Mouse (Mus musculus): ENCODE data around the gene Sirt7.
A peak's percentile ranks its signal among the peaks of the same experiment; 100 is the strongest.

Gene Sirt7

GRCm38 (mm10) chr11:120582268-120582981 lies 42.6 kb downstream of the Sirt7 start:
- DNase-seq (ENCODE audit: low spot score in 2 of 2) = no peak

DNA sequence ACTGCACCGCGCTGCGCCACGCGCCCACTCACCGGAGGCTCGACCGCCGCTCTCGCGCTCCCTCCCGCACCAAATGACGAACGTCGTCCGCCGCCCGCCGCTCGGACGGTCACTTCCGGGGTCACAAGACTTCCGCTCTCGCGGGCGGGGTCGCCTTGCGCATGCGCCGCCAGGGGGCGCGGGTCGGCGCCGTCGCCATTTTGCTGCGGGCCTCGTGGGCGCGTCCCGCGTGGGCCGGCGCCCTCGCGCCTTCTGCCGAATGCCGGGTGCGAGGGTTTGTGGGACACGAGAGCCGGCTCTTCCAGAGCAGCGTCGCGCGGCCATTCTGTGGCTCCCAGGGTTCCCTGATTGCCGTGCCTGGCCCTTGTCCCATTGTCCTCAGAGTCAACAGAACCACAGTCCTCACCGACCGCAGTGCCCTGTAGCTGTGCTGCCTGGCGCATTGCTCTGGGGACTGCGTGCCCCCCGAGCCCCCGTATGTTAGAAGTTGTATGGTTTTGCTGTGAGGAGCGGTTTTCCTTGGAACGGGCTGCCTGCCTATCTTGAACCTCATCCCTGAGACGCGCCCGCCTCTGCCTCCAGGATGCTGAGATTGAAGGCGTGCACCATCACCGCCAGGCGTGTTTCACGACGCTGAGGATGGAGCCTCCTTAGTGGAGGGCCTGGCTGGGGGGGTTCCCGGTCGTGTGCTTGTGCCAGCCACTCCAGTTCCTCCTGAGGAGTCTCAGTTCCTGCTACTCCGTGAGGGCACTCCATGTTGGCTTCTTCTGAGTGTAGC lies 43.4 kb downstream of the Sirt7 start, which contains the start of gene Arhgdia:
Gene Arhgdia (minus strand): TSS at position 135 of the 778 bp plus-strand sequence.
- DNase-seq (ENCODE audit: low spot score in 2 of 2) = peak; percentile 90 to 92

GRCm38 (mm10) chr11:120580871-120581331 lies 44.1 kb downstream of the Sirt7 start:
- no peak for DNase-seq (ENCODE audit: low spot score in 2 of 2)

DNA sequence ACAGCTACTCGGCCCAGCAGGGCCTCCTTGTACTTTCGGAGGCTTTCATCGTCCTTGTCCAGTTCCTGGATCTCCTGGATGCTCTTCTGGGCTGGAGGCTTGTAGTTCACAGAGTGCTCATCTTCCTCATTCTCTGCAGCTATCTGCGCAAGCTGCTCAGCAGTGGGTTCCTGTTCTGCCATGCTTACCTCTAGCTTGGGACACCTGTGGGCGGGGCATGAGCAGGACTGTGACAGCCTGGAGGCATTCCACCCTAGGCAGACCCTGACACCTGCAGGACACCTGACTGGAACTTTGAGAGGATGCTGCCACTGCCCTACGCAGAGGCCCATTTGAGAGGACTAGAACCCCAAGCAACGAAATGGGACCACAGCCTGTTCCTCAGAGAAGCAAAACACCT lies 44.9 kb downstream of the Sirt7 start:
- DNase-seq (ENCODE audit: low spot score in 2 of 2) = no peak

- peak; percentile 75 for DNase-seq (ENCODE audit: low spot score in 2 of 2)
Measured at GRCm38 (mm10) chr11:120579316-120580107, 45.5 kb downstream of the Sirt7 start.

- DNase-seq (ENCODE audit: low spot score in 2 of 2) = no peak
Measured at GRCm38 (mm10) chr11:120578694-120579243, 46.3 kb downstream of the Sirt7 start.

- no peak for DNase-seq (ENCODE audit: low spot score in 2 of 2)
Measured at GRCm38 (mm10) chr11:120578024-120578693, 46.9 kb downstream of the Sirt7 start.

GRCm38 (mm10) chr11:120577211-120578023 lies 47.6 kb downstream of the Sirt7 start:
- DNase-seq (ENCODE audit: low spot score in 2 of 2) = no peak

DNA sequence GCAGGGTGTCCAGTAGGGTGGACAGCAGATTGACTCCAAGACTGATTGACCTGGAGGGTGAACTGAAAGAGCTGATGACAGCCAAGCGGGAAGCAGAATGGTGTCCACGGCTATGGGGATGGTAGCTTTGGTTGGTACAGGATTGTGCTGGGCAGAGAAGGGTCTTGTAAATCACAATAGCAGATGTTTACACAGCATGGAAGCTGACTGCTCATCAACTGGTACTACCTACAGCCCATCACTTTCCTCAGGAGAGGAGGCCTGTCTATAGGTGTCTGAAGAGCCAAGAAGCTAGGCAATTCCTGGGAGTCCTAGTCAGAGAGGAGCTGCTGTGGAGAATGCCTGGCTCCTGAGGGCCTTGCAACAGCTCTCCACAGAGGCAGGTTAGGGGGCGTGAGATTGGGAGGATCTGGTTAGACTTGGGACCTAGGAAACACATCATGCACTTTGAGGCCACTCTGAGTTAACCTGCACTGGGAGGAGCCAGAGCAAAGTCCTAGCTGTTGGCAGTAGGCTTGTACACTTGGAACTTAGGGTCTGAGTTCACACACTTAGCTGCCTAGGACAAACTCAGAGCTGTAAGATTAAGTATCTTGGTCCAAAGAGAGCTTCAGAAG lies 48.6 kb downstream of the Sirt7 start:
- DNase-seq (ENCODE audit: low spot score in 2 of 2) = no peak

DNA sequence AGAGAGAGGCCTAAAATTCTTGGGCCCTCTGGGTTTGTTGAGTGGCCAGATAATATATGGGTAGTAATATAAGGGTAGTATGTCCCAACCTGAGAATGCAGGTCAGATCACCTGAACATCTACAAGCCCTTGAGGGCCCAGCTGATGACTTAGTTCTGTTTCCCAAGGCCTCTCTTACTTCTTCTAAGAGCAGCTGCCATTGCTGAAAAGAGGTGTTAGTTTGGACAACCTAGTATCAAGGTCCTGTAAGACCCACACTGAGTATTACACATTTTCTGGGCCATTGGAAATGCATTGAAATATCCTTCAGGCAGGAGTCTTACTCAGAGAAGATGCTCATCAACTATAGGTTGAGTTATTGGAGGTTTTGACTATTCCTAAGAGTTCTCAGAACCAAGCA lies 49.1 kb downstream of the Sirt7 start:
- no peak for DNase-seq (ENCODE audit: low spot score in 2 of 2)

GRCm38 (mm10) chr11:120575046-120575445 lies 50.0 kb downstream of the Sirt7 start:
- no peak for DNase-seq (ENCODE audit: low spot score in 2 of 2)

- DNase-seq (ENCODE audit: low spot score in 2 of 2) = no peak
Measured at GRCm38 (mm10) chr11:120574278-120574600, 50.8 kb downstream of the Sirt7 start.

GRCm38 (mm10) chr11:120573585-120574277 lies 51.3 kb downstream of the Sirt7 start:
- DNase-seq (ENCODE audit: low spot score in 2 of 2) = no peak

DNA sequence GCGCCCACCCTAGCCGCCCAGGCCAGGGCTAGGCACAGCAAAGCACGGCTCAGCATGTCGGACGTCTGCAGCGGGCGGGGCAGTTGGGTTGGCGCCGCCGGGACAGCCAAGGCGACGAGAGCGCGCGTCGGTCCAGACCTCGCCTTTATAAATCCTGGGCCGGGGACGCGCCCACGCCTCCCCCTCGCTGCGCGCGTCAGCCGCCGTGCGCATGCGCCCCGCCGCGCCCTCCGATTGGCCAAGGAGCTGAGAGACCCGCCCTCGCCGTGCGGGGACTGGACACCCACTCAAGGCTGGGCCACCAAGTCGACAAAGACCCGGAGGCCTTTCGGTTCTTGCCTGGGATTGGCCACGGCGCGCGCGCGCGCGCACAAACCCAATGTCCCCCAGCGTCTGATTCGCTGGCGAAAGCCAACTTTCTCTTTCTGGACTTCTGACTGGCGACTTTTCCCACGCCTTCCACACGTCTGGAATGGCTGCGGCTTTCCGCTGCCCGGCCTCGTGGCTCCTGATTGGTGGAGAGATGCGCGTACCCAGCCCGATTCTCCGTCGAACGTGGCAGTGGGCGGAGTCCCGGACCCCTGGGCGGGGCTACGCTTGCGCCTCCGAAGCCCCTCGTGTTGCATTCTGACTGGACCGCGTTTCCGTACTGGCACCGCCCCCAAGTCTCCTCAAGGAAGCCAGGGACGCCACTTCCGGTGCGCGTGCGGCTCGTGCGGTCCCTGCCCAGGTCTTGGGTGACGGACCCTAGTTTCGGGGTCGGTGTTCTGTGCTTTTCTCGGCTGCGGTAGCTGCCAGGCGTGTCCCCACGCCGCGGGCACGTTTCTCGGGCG lies 52.1 kb downstream of the Sirt7 start, which contains the start of gene P4hb:
Gene P4hb (minus strand): TSS at position 502 of the 833 bp plus-strand sequence.
- DNase-seq (ENCODE audit: low spot score in 2 of 2) = peak; percentile 100

GRCm38 (mm10) chr11:120572417-120572751 lies 52.7 kb downstream of the Sirt7 start:
- no peak for DNase-seq (ENCODE audit: low spot score in 2 of 2)

DNA sequence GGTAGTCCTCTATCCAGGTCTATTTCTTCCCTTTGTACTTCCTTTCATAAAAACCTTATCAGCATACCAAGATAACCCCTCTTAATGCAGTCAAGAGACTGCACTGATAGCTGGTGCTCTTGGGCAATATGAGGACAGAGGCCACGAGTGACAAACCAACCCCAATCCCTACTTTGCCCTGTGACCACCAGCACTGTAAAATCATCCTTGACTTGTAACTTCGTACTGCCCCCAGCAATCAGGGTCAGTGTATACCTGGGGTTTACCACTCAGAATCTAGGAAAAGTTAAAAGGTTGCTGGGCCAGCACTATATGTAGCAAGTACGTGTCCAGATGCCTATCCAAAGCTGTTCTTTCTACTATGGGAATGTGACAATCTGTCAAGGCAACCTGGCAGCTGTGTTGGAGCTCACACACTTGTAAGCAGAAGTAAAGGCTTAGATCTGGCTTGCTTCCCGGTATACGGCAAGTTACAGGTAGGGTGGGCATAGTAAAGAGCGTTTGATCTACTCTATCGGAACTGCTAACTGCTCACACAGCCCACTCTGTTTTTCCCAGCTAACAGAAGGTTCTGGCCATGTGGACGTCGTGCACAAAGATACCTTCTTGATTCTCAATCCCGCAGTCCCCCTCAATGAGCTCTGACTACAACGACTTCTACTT lies 53.2 kb downstream of the Sirt7 start:
- no peak for DNase-seq (ENCODE audit: low spot score in 2 of 2)

DNA sequence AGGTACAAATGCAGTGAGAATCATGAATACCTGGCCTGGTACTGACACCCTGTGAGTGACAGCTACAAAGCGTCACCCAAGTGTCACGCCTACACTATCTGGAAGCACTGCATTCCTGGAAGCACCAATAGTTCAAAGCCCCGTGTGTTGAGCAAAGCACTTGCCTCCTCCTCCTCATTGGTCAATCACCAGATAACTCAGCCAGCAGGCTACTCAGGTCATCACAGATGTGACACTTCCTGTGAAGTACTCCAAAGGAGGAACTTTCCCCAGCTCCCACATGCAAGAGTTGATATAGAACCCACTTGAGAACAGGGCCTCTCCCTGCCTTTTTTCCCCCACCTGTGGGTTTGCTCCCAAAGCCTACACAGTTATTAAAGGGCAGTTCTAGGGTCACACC lies 53.9 kb downstream of the Sirt7 start:
- DNase-seq (ENCODE audit: low spot score in 2 of 2) = no peak
